Mouse (Mus musculus) B cell, adult 2 months (primary cell): ENCODE measurements at regions not wholly inside any gene's neighbourhood (a gene's known extent, or its start where the extent isn't known, plus 50 kb on each side); places are given as distances from the start of the nearest gene placed in this dataset.

ENCODE experiments used
- DNase-seq, 2 experiments: peaks; one replicate each; pipeline ENCODE4 v3.0.0; 2022

GRCm38 (mm10) chr2:51073040-51073594, 75.8 kb downstream of the Rnd3 start:
- no peak for DNase-seq

GRCm38 (mm10) chr2:51072346-51072885, 76.5 kb downstream of the Rnd3 start:
- DNase-seq = no peak

GRCm38 (mm10) chr2:51070902-51071301, 78.0 kb downstream of the Rnd3 start:
- no peak for DNase-seq

- DNase-seq = no peak
These were observed 82.5 kb downstream of the Rnd3 start for GRCm38 (mm10) chr2:51066423-51066831.

- no peak for DNase-seq
These were observed 83.1 kb downstream of the Rnd3 start for GRCm38 (mm10) chr2:51065821-51066220.

- DNase-seq = no peak
These were observed 84.1 kb downstream of the Rnd3 start for GRCm38 (mm10) chr2:51064821-51065220.

- no peak for DNase-seq
These were observed 86.9 kb downstream of the Rnd3 start for GRCm38 (mm10) chr2:51062049-51062448.

- DNase-seq = no peak
These were observed 90.8 kb downstream of the Rnd3 start for GRCm38 (mm10) chr2:51058158-51058557.

- DNase-seq = no peak
These were observed 92.7 kb downstream of the Rnd3 start for GRCm38 (mm10) chr2:51056141-51056731.

GRCm38 (mm10) chr2:51055339-51055738, 93.6 kb downstream of the Rnd3 start:
- DNase-seq = no peak

- DNase-seq = no peak
These were observed 99.1 kb downstream of the Rnd3 start for GRCm38 (mm10) chr2:51049834-51050170.

GRCm38 (mm10) chr2:51049101-51049833, 99.6 kb downstream of the Rnd3 start:
- DNase-seq = no peak

- DNase-seq = no peak
These were observed 101.4 kb downstream of the Rnd3 start for GRCm38 (mm10) chr2:51047520-51047919.

GRCm38 (mm10) chr2:51045626-51046025, 103.3 kb downstream of the Rnd3 start:
- DNase-seq = no peak

- DNase-seq = no peak
These were observed 107.8 kb downstream of the Rnd3 start for GRCm38 (mm10) chr2:51041101-51041500.

GRCm38 (mm10) chr2:51038685-51039084, 110.2 kb downstream of the Rnd3 start:
- DNase-seq = peak; percentile 20 to 29

GRCm38 (mm10) chr2:51036995-51037394, 111.9 kb downstream of the Rnd3 start:
- DNase-seq = no peak

GRCm38 (mm10) chr2:51036190-51036755, 112.6 kb downstream of the Rnd3 start:
- no peak for DNase-seq

GRCm38 (mm10) chr2:51033881-51034280, 115.0 kb downstream of the Rnd3 start:
- DNase-seq = no peak

- DNase-seq = no peak
These were observed 126.4 kb downstream of the Rnd3 start for GRCm38 (mm10) chr2:51022479-51022878.

- no peak for DNase-seq
These were observed 132.8 kb downstream of the Rnd3 start for GRCm38 (mm10) chr2:51016129-51016402.

GRCm38 (mm10) chr2:51015360-51016128, 133.4 kb downstream of the Rnd3 start:
- DNase-seq = no peak

- DNase-seq = no peak
These were observed 134.7 kb downstream of the Rnd3 start for GRCm38 (mm10) chr2:51014232-51014631.
